Mouse (Mus musculus) midbrain, postnatal 0 days (tissue): Measurements from ENCODE around the gene Fibp. TPM values are rescaled to one million over a fixed set of nuclear protein-coding genes. Genes with fewer than 3 reads are reported as not detected.

ENCODE experiments used
- ATAC-seq: fragments of 200-750 bp; cut with Nextera tagmentation; 2 replicates; pipeline ENCODE4 v1.8.0; 2017; ENCODE audit warnings: moderate number of reproducible peaks, mild to moderate bottlenecking, moderate TSS enrichment, moderate library complexity; ENCODE audit not compliant: low FRiP score
- DNase-seq: peaks from one replicate; pipeline ENCODE4 v3.0.0-alpha.2; 2015; ENCODE audit warnings: low spot score
- H3K27ac ChIP-seq: fragments of 300-500 bp; sonication (generic); 2 replicates; pipeline ENCODE4 v1.5.1; 2014; ENCODE audit warnings: low read depth, mild to moderate bottlenecking, low read length, mixed read lengths
- H3K27me3 ChIP-seq: fragments of 300-500 bp; sonication (generic); 2 replicates; pipeline ENCODE4 v1.6.1; 2014; ENCODE audit warnings: low read length, control low read depth, mixed read lengths; ENCODE audit not compliant: insufficient read depth
- H3K36me3 ChIP-seq: fragments of 300-500 bp; sonication (generic); 2 replicates; pipeline ENCODE4 v1.6.1; 2014; ENCODE audit warnings: low read length, control low read depth, mixed read lengths; ENCODE audit not compliant: insufficient read depth
- H3K4me1 ChIP-seq: fragments of 300-500 bp; sonication (generic); 2 replicates; pipeline ENCODE4 v1.6.1; 2014; ENCODE audit warnings: mild to moderate bottlenecking, control low read depth, antibody characterized with exemption, low read length, mixed read lengths; ENCODE audit not compliant: insufficient read depth
- H3K4me2 ChIP-seq: fragments of 300-500 bp; sonication (generic); 2 replicates; pipeline ENCODE4 v1.6.1; 2014; ENCODE audit warnings: low read depth, mild to moderate bottlenecking, low read length, mixed read lengths; ENCODE audit not compliant: poor library complexity, severe bottlenecking
- H3K4me3 ChIP-seq: fragments of 300-500 bp; sonication (generic); 2 replicates; pipeline ENCODE4 v1.5.1; 2014; ENCODE audit warnings: low read depth, mild to moderate bottlenecking, low read length, moderate library complexity
- H3K9ac ChIP-seq: fragments of 300-500 bp; sonication (generic); replicated peaks from 2 replicates; pipeline ENCODE4 v1.6.1; 2014; ENCODE audit warnings: mild to moderate bottlenecking, low read length, moderate library complexity, mixed read lengths; ENCODE audit not compliant: poor library complexity, severe bottlenecking
- H3K9me3 ChIP-seq: fragments of 300-500 bp; sonication (generic); 2 replicates; pipeline ENCODE4 v1.6.1; 2016; ENCODE audit warnings: low read length, control low read depth
- CTCF ChIP-seq: IDR thresholded peaks from 2 replicates; pipeline ENCODE4 v1.5.1; 2016; ENCODE audit warnings: antibody characterized with exemption, mild to moderate bottlenecking
- WGBS: fragments of 180-500 bp; shearing (Covaris S2); extraction: QIAGEN DNeasy Blood & Tissue Kit; methylation state at CpG from one replicate; pipeline ENCODE4 v1.1.7; 2014; 5-methylcytosine and 5-hydroxymethylcytosine counted together
- polyA plus RNA-seq: library from polyadenylated mRNA; unstranded; fragments of >200 nt; fragmentation: Nextera tagmentation; extraction: Ambion mirVana; gene quantifications from 2 replicates; pipeline ENCODE4 v1.2.1, GENCODE M21; 2015
- total RNA-seq: library from RNA; depleted of rRNA; stranded (reverse); fragments of >200 nt; gene quantifications from 2 replicates; pipeline ENCODE4 v1.2.3, GENCODE M21; 2014

Gene Fibp
- total and polyA plus RNA-seq, 2 experiments from 2014 or later = 122 to 174 TPM

- no peaks in the 10 kb centered on the region for H3K27me3 ChIP-seq
- H3K4me3 ChIP-seq = no peak overlapping the region
- no peak for DNase-seq
- H3K4me1 ChIP-seq = peaks cover 9% of the 10 kb centered on the region
- no peak overlapping the region for H3K4me2 ChIP-seq
- WGBS = 91% methylated on average over 10 of the region's 10 CpGs
- H3K9me3 ChIP-seq = no peaks in the 10 kb centered on the region
- H3K27ac ChIP-seq = no peak overlapping the region
- no peak overlapping the region for H3K9ac ChIP-seq
- peaks cover 51% of the 10 kb centered on the region for H3K36me3 ChIP-seq
- no peak for ATAC-seq
- TF ChIP-seq CTCF = no peak
Observed at GRCm38 (mm10) chr19:5480016-5480415, 19.6 kb downstream of the Fibp start.

- no peak for TF ChIP-seq CTCF
- WGBS = 96% methylated on average over 10 of the region's 10 CpGs
- ATAC-seq (no peak), DNase-seq (no peak)
- no peak overlapping the region for H3K27ac ChIP-seq
- H3K27me3 ChIP-seq = no peaks in the 10 kb centered on the region
- H3K4me1 ChIP-seq = no peaks in the 10 kb centered on the region
- H3K36me3 ChIP-seq = peaks cover 61% of the 10 kb centered on the region
- no peak overlapping the region for H3K9ac ChIP-seq
- H3K4me2 ChIP-seq = no peak overlapping the region
- no peak overlapping the region for H3K4me3 ChIP-seq
- no peaks in the 10 kb centered on the region for H3K9me3 ChIP-seq
Observed at GRCm38 (mm10) chr19:5481398-5481797, 21.0 kb downstream of the Fibp start.

GRCm38 (mm10) chr19:5483386-5484359 lies 23.3 kb downstream of the Fibp start:
- ATAC-seq (no peak), DNase-seq (no peak)
- H3K4me3 ChIP-seq = no peak overlapping the region
- H3K9ac ChIP-seq = no peak overlapping the region
- no peak overlapping the region for H3K4me2 ChIP-seq
- no peak overlapping the region for H3K27ac ChIP-seq
- peaks cover 57% of the 10 kb centered on the region for H3K36me3 ChIP-seq
- H3K4me1 ChIP-seq = peaks cover 3% of the 10 kb centered on the region; the same call in 1 of the 2 replicates
- no peak for TF ChIP-seq CTCF
- no peaks in the 10 kb centered on the region for H3K9me3 ChIP-seq
- no peaks in the 10 kb centered on the region for H3K27me3 ChIP-seq
- WGBS = 92% methylated on average over 19 of the region's 19 CpGs

- no peak overlapping the region for H3K4me2 ChIP-seq
- no peak overlapping the region for H3K27ac ChIP-seq
- no peaks in the 10 kb centered on the region for H3K27me3 ChIP-seq
- no peak for ATAC-seq
- DNase-seq = no peak
- 90% methylated on average over 5 of the region's 5 CpGs for WGBS
- H3K9me3 ChIP-seq = no peaks in the 10 kb centered on the region
- H3K36me3 ChIP-seq = peaks cover 53% of the 10 kb centered on the region
- no peak overlapping the region for H3K4me3 ChIP-seq
- no peak for TF ChIP-seq CTCF
- H3K9ac ChIP-seq = no peak overlapping the region
- H3K4me1 ChIP-seq = peaks cover 3% of the 10 kb centered on the region; the same call in 1 of the 2 replicates
Observed at GRCm38 (mm10) chr19:5484496-5484895, 24.1 kb downstream of the Fibp start.

GRCm38 (mm10) chr19:5485371-5485770 lies 25.0 kb downstream of the Fibp start:
- WGBS = 92% methylated on average over 8 of the region's 8 CpGs
- Histone ChIP-seq H3K36me3 (peaks cover 47% of the 10 kb centered on the region), H3K4me1 (peaks cover 3% of the 10 kb centered on the region; the same call in 1 of the 2 replicates), H3K4me3 (no peak overlapping the region), H3K27ac (no peak overlapping the region), H3K4me2 (no peak overlapping the region), H3K9me3 (no peaks in the 10 kb centered on the region), H3K27me3 (no peaks in the 10 kb centered on the region), H3K9ac (no peak overlapping the region)
- no peak for ATAC-seq
- DNase-seq = no peak
- TF ChIP-seq CTCF = no peak

GRCm38 (mm10) chr19:5485821-5486220 lies 25.4 kb downstream of the Fibp start:
- no peaks in the 10 kb centered on the region for H3K27me3 ChIP-seq
- WGBS = 94% methylated on average over 7 of the region's 7 CpGs
- peaks cover 3% of the 10 kb centered on the region; the same call in 1 of the 2 replicates for H3K4me1 ChIP-seq
- ATAC-seq (no peak), DNase-seq (no peak)
- peaks cover 43% of the 10 kb centered on the region for H3K36me3 ChIP-seq
- TF ChIP-seq CTCF = no peak
- no peak overlapping the region for H3K4me3 ChIP-seq
- no peak overlapping the region for H3K9ac ChIP-seq
- no peak overlapping the region for H3K4me2 ChIP-seq
- no peaks in the 10 kb centered on the region for H3K9me3 ChIP-seq
- H3K27ac ChIP-seq = no peak overlapping the region
